ENCODE assay signal across 25 mouse cellular contexts in genomic region chr9:63936256-63936655, GRCm38 (mm10).
DNase-seq lines count a peak whose midpoint lies in the region; ATAC-seq and TF ChIP-seq lines count a peak whose summit lies in the region.
"Had no signal": no experiment of that assay in that cellular context is flagged by ENCODE, and none has a peak within 500 bp of the region (broad histone marks: within the 10 kb centered on the region; RNA-seq: fewer than 3 reads in every experiment).

No protein-coding gene starts in this region.

- TF ChIP-seq CTCF in heart, adult 2 months (IDR thresholded peaks at IDR 0.05): no peak

- TF ChIP-seq POLR2A in heart, adult 2 months (IDR thresholded peaks at IDR 0.05; ENCODE audit: insufficient read depth, low read depth, low read length): no peak

- 0 out of 2 replicates have a peak overlapping the region, but pooled peaks have one; percentile 74 for H3K27ac ChIP-seq in heart, embryonic 12.5 days (ENCODE audit: poor library complexity, severe bottlenecking)
- no peak overlapping the region for H3K27ac ChIP-seq in heart, adult 2 months
- no peak overlapping the region for H3K27ac ChIP-seq in heart, embryonic 16.5 days (ENCODE audit: low read length)
- H3K27ac ChIP-seq: embryonic facial prominence, embryonic 12.5 days; embryonic facial prominence, embryonic 15.5 days; forebrain, embryonic 13.5 days; gastrocnemius, adult 2 months; hindbrain, embryonic 14.5 days; hindbrain, postnatal 0 days had no signal

- intact Hi-C loops in heart, adult 2 months (cut with DNase I): no loop called here

- no peak overlapping the region for H3K4me2 ChIP-seq in heart, embryonic 12.5 days
- H3K4me2 ChIP-seq in heart, embryonic 16.5 days (ENCODE audit: low read depth, low read length): no peak overlapping the region
- H3K4me2 ChIP-seq: embryonic facial prominence, embryonic 12.5 days; embryonic facial prominence, embryonic 15.5 days; forebrain, embryonic 13.5 days; hindbrain, embryonic 14.5 days had no signal

- H3K36me3 ChIP-seq in heart, embryonic 12.5 days: no peaks in the 10 kb centered on the region
- H3K36me3 ChIP-seq in heart, adult 2 months (ENCODE audit: control insufficient read depth, insufficient read depth, low read length): no peaks in the 10 kb centered on the region
- H3K36me3 ChIP-seq in heart, embryonic 16.5 days (ENCODE audit: control insufficient read depth, insufficient read depth): no peaks in the 10 kb centered on the region
- H3K36me3 ChIP-seq: embryonic facial prominence, embryonic 12.5 days; embryonic facial prominence, embryonic 15.5 days had no signal

- H3K4me1 ChIP-seq in heart, embryonic 12.5 days (replicated peaks): peaks cover 57% of the 10 kb centered on the region
- H3K4me1 ChIP-seq in heart, adult 2 months (ENCODE audit: control insufficient read depth, insufficient read depth, low read length): no peaks in the 10 kb centered on the region; the same call in 1 of the 2 replicates
- peaks cover 31% of the 10 kb centered on the region for H3K4me1 ChIP-seq in heart, embryonic 16.5 days (ENCODE audit: control insufficient read depth, insufficient read depth, low read length)
- H3K4me1 ChIP-seq: forebrain, embryonic 13.5 days had no signal

- ATAC-seq in heart, embryonic 12.5 days (ENCODE audit: insufficient number of reproducible peaks, low FRiP score): no peak
- ATAC-seq in heart, embryonic 16.5 days (replicated peaks; ENCODE audit: extremely low read depth, insufficient read depth, low FRiP score): 0 out of 2 replicates have a peak, but pooled peaks have one; percentile 43
- ATAC-seq: activated CD4-positive, CD25-positive, alpha-beta regulatory T cell, adult 4 months; forebrain, embryonic 13.5 days; forebrain, embryonic 16.5 days; hindbrain, postnatal 0 days; inflammation-experienced regulatory T-cells, adult 6 months; intestine, embryonic 16.5 days had no signal

- WGBS in heart, embryonic 12.5 days: 61% methylated on average over 5 of the region's 5 CpGs
- WGBS in heart, adult 2 months: 36% methylated on average over 5 of the region's 5 CpGs
- WGBS in heart, embryonic 16.5 days: 49% methylated on average over 5 of the region's 5 CpGs

- no peaks in the 10 kb centered on the region for H3K9me3 ChIP-seq in heart, embryonic 12.5 days (replicated peaks)
- H3K9me3 ChIP-seq in heart, embryonic 16.5 days (replicated peaks; ENCODE audit: control insufficient read depth, low read length): no peaks in the 10 kb centered on the region
- H3K9me3 ChIP-seq: embryonic facial prominence, embryonic 12.5 days; embryonic facial prominence, embryonic 15.5 days; forebrain, embryonic 13.5 days had no signal

- H3K27me3 ChIP-seq in heart, embryonic 12.5 days (replicated peaks): no peaks in the 10 kb centered on the region
- H3K27me3 ChIP-seq in heart, adult 2 months (ENCODE audit: control insufficient read depth, insufficient read depth, low read length): no peaks in the 10 kb centered on the region
- no peaks in the 10 kb centered on the region for H3K27me3 ChIP-seq in heart, embryonic 16.5 days (ENCODE audit: control insufficient read depth, insufficient read depth, low read length)
- H3K27me3 ChIP-seq: embryonic facial prominence, embryonic 12.5 days; embryonic facial prominence, embryonic 15.5 days; forebrain, embryonic 13.5 days had no signal

- no peak for TF ChIP-seq EP300 in heart, adult 2 months (IDR thresholded peaks at IDR 0.05; ENCODE audit: insufficient read depth, low read depth, low read length)

- peak; percentile 13 to 41 for DNase-seq in cerebellum, postnatal 25 days
- no peak for DNase-seq in cerebellum, adult 8-10 months
- no peak for DNase-seq in heart, adult 2 months
- DNase-seq in heart, adult 11 months: no peak
- peak; percentile 55 for DNase-seq in lung, postnatal 10 days
- DNase-seq in lung, postnatal 36 days: no peak
- DNase-seq: adrenal gland, adult 8-10 months; adrenal gland, postnatal 25 days; cerebellum, adult 11-12 months; cerebellum, adult 9-10 months; gastrocnemius, adult 2 months; gastrocnemius, postnatal 14 days; kidney, adult 18-20 months; kidney, adult 9 months had no signal

- no peak overlapping the region for H3K4me3 ChIP-seq in heart, embryonic 12.5 days
- H3K4me3 ChIP-seq in heart, adult 2 months: no peak overlapping the region
- H3K4me3 ChIP-seq in heart, embryonic 16.5 days (ENCODE audit: low read length): no peak overlapping the region
- H3K4me3 ChIP-seq: embryonic facial prominence, embryonic 12.5 days; embryonic facial prominence, embryonic 15.5 days; forebrain, embryonic 13.5 days; gastrocnemius, adult 2 months had no signal

- no peak overlapping the region for H3K9ac ChIP-seq in heart, embryonic 12.5 days
- no peak overlapping the region for H3K9ac ChIP-seq in heart, adult 2 months (ENCODE audit: low read depth, low read length)
- no peak overlapping the region for H3K9ac ChIP-seq in heart, embryonic 16.5 days (ENCODE audit: low read length)
- H3K9ac ChIP-seq: embryonic facial prominence, embryonic 12.5 days; embryonic facial prominence, embryonic 15.5 days; forebrain, embryonic 13.5 days; hindbrain, embryonic 14.5 days had no signal

- no peaks in the 10 kb centered on the region for H3K79me2 ChIP-seq in heart, adult 2 months (replicated peaks; ENCODE audit: control insufficient read depth, insufficient read depth, low read length)

Comparison
In these comparisons a context has a peak if more than half of its experiments do, and no peak if none do; other contexts are left out.
1. DNase-seq: peak in cerebellum, postnatal 25 days (2 of 2) and lung, postnatal 10 days (single experiment); none in cerebellum, adult 8-10 months (single experiment), heart, adult 2 months (0 of 2), heart, adult 11 months (single experiment) and lung, postnatal 36 days (single experiment).